Mouse (Mus musculus) heart, postnatal 0 days (tissue): ENCODE results near the gene Nat8f2. TPM values are rescaled to one million over a fixed set of nuclear protein-coding genes. Genes with fewer than 3 reads are reported as not detected.
"Not testable (repeated sequence)": the region's sequence is repeated elsewhere in the genome, so short reads cannot be mapped to it uniquely, and the experiment has no call there.

ENCODE experiments used
- ATAC-seq: fragments of 200-750 bp; cut with Nextera tagmentation; 2 replicates; pipeline ENCODE4 v1.8.0; 2017; ENCODE audit warnings: low read depth, moderate number of reproducible peaks, moderate library complexity; ENCODE audit not compliant: insufficient read depth
- DNase-seq: peaks from one replicate; pipeline ENCODE4 v3.0.0-alpha.2; 2016; ENCODE audit warnings: low spot score
- H3K27ac ChIP-seq: fragments of 300-500 bp; sonication (generic); 2 replicates; pipeline ENCODE4 v1.5.1; 2014; ENCODE audit warnings: low read depth, mild to moderate bottlenecking
- H3K27me3 ChIP-seq: fragments of 300-500 bp; sonication (generic); 2 replicates; pipeline ENCODE4 v1.6.1; 2014; ENCODE audit warnings: low read length, mixed read lengths; ENCODE audit not compliant: control insufficient read depth, insufficient read depth
- H3K36me3 ChIP-seq: fragments of 300-500 bp; sonication (generic); replicated peaks from 2 replicates; pipeline ENCODE4 v1.6.1; 2014; ENCODE audit warnings: low read length, mixed read lengths; ENCODE audit not compliant: control insufficient read depth, insufficient read depth
- H3K4me1 ChIP-seq: fragments of 300-500 bp; sonication (generic); 2 replicates; pipeline ENCODE4 v1.6.1; 2014; ENCODE audit warnings: antibody characterized with exemption; ENCODE audit not compliant: control insufficient read depth, insufficient read depth
- H3K4me2 ChIP-seq: fragments of 300-500 bp; sonication (generic); 2 replicates; pipeline ENCODE4 v1.6.1; 2014; ENCODE audit warnings: low read depth, mild to moderate bottlenecking, low read length, moderate library complexity
- H3K4me3 ChIP-seq: fragments of 300-500 bp; sonication (generic); 2 replicates; pipeline ENCODE4 v1.5.1; 2014; ENCODE audit warnings: low read depth, low read length
- H3K9ac ChIP-seq: fragments of 300-500 bp; sonication (generic); replicated peaks from 2 replicates; pipeline ENCODE4 v1.6.1; 2014; ENCODE audit warnings: low read depth, low read length, mixed read lengths
- H3K9me3 ChIP-seq: fragments of 300-500 bp; sonication (generic); replicated peaks from 2 replicates; pipeline ENCODE4 v1.6.1; 2016; ENCODE audit warnings: low read length; ENCODE audit not compliant: control insufficient read depth
- CTCF ChIP-seq: IDR thresholded peaks from 2 replicates; pipeline ENCODE4 v1.5.1; 2016; ENCODE audit warnings: antibody characterized with exemption, control low read depth, low read depth
- EP300 ChIP-seq: IDR thresholded peaks from 2 replicates; pipeline ENCODE4 v1.6.1; 2016; ENCODE audit warnings: antibody characterized with exemption, low read depth
- WGBS: fragments of 180-500 bp; shearing (Covaris S2); extraction: QIAGEN DNeasy Blood & Tissue Kit; methylation state at CpG from one replicate; pipeline ENCODE4 v1.1.7; 2014; 5-methylcytosine and 5-hydroxymethylcytosine counted together
- polyA plus RNA-seq: library from polyadenylated mRNA; unstranded; fragments of >200 nt; fragmentation: Nextera tagmentation; extraction: Ambion mirVana; gene quantifications from 2 replicates; pipeline ENCODE4 v1.2.1, GENCODE M21; 2015
- total RNA-seq: library from RNA; depleted of rRNA; stranded (reverse); fragments of >200 nt; gene quantifications from 2 replicates; pipeline ENCODE4 v1.2.3, GENCODE M21; 2014; ENCODE audit warnings: low replicate concordance

The Nat8f2 gene
- total and polyA plus RNA-seq, 2 experiments from 2014 or later: not detected

DNA sequence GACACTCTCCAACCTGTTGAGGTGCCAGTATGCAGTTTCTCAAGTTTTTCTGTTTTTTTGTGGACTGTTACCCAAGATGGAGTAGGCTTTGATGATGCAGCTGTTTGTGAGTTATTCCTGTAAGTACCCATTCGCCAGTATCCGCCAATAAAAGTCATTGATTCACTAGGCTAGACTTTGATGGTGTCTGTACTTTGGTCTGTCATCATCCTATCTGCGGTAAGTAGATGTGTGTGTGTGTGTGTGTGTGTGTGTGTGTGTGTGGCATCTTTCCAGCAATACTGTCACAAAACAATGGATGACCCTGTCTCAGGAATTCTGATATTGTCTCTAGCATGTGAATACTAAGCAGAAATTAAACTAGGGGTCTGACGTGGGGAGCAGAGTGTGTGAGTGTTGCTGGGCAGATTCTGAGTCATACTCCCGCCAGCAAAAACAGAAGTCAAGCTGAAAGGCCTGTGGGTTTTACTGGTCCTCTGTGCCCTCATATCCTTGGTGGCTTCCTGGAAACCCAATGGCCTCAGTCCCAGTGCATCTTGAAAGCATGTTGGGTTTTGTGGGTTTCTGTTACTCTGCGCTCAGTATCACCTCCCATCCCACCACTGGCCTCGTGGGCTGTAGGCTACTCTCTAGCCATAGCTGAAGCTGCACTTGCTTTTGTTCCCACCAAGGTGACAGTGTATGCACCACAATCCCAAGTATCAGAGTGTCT is 17.7 kb downstream of the Nat8f2 start:
- no peak overlapping the region for H3K4me2 ChIP-seq
- H3K27me3 ChIP-seq: no peaks in the 10 kb centered on the region
- no peaks in the 10 kb centered on the region for H3K4me1 ChIP-seq
- H3K9ac ChIP-seq: no peak overlapping the region
- DNase-seq (no peak), ATAC-seq (no peak)
- no peaks in the 10 kb centered on the region for H3K9me3 ChIP-seq
- H3K36me3 ChIP-seq: no peaks in the 10 kb centered on the region
- no peak overlapping the region for H3K27ac ChIP-seq
- 78% methylated on average over 7 of the region's 7 CpGs for WGBS
- no peak for TF ChIP-seq EP300
- no peak for TF ChIP-seq CTCF
- H3K4me3 ChIP-seq: no peak overlapping the region

DNA sequence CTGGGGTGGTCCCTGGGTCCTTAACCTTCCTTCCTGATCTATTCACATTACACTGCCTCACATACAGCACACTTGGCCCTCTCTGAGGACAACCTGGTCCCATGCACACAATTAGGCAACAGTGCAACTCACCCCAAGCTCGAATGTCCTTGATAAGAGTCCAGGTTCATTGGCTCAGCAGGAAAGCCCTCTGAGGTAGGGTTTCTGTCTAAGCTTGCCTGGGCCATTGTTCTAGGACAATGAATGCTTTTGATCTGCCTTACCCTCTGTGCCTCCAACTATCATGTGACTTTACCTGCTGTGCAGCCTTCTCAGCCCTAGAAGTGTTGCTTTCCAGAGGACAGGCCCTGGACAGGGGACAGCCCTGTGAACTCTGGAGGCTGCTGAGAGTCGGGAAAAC is 19.7 kb downstream of the Nat8f2 start:
- Histone ChIP-seq H3K27me3 (no peaks in the 10 kb centered on the region), H3K4me3 (no peak overlapping the region), H3K9ac (no peak overlapping the region), H3K36me3 (no peaks in the 10 kb centered on the region), H3K4me2 (no peak overlapping the region), H3K9me3 (no peaks in the 10 kb centered on the region), H3K4me1 (no peaks in the 10 kb centered on the region), H3K27ac (no peak overlapping the region)
- no peak for TF ChIP-seq CTCF
- 28% methylated on average over 2 of the region's 2 CpGs for WGBS
- DNase-seq (no peak), ATAC-seq (no peak)

DNA sequence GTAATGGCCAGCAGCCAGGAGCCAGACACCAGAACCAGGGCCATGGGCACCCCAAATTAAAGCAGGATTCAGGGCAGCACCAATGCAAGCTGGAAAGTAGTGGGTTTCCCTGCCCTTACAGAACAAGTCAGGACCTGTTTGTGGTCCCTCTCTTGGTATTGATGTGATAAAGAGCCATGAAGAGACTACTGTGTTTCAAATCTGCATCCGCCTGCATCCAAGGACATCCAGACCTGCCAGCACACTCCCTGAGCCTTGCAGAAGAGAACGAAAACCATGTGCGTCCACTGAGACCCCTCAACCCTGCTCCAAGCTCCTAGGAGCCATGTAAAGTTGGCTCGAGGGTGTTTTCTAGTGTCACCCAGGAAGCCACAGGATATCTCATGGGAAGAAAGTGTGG is 20.8 kb downstream of the Nat8f2 start:
- TF ChIP-seq EP300 (no peak), CTCF (no peak)
- Histone ChIP-seq H3K4me2 (no peak overlapping the region), H3K27me3 (no peaks in the 10 kb centered on the region), H3K9me3 (no peaks in the 10 kb centered on the region), H3K4me3 (no peak overlapping the region), H3K36me3 (no peaks in the 10 kb centered on the region), H3K9ac (no peak overlapping the region), H3K4me1 (no peaks in the 10 kb centered on the region), H3K27ac (no peak overlapping the region)
- 78% methylated on average over 4 of the region's 4 CpGs for WGBS
- DNase-seq (no peak), ATAC-seq (no peak)

DNA sequence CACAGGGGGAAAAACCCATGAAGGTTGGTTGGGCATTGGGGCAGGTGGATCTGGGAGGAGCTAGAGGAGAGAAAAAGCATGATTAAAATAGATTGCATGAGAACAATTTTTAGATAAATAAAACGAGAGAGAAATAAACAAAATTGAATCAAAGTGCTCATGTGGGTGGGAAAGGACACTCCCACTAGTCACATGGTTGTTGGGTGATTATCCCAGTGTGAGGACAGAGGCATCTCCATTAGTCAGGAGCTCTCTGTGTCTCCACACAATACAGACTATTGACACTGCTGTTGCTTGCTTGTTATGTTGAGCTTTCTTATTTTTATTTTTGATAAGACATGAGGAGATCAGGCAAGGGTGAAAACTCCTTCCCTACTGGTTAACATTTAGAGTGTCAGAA is 22.0 kb downstream of the Nat8f2 start:
- Histone ChIP-seq H3K4me1 (no peaks in the 10 kb centered on the region), H3K27me3 (no peaks in the 10 kb centered on the region), H3K4me3 (no peak overlapping the region), H3K9me3 (no peaks in the 10 kb centered on the region), H3K4me2 (no peak overlapping the region), H3K36me3 (no peaks in the 10 kb centered on the region), H3K9ac (no peak overlapping the region), H3K27ac (no peak overlapping the region)
- DNase-seq (no peak), ATAC-seq (no peak)
- 27% methylated on average over 1 of the region's 1 CpGs for WGBS
- no peak for TF ChIP-seq CTCF
- no peak for TF ChIP-seq EP300

DNA sequence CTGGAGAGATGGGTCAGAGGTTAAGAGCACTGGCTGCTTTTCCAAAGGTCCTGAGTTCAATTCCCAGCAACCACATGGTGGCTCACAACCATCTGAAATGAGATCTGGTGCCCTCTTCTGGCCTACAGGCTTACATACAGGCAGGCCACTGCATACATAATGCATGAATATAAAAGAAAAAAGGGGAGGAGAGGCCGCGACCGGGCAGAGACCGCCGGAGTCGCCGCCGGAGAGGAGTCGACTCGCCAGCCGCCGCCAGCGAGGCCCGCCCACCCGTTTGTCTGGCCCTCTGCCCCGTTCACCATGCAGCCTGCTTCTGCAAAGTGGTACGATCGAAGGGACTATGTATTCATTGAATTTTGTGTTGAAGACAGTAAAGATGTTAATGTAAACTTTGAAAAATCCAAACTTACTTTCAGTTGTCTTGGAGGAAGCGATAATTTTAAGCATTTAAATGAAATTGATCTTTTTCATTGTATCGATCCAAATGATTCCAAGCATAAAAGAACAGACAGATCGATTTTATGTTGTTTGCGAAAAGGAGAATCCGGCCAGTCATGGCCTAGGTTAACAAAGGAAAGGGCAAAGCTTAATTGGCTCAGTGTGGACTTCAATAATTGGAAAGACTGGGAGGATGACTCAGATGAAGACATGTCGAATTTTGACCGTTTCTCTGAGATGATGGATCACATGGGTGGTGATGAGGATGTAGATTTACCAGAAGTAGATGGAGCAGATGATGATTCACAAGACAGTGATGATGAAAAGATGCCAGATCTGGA is 25.1 kb downstream of the Nat8f2 start:
- H3K4me2 ChIP-seq, H3K9me3 ChIP-seq, H3K4me3 ChIP-seq, DNase-seq, ATAC-seq, H3K27me3 ChIP-seq, H3K36me3 ChIP-seq, H3K4me1 ChIP-seq, H3K9ac ChIP-seq, H3K27ac ChIP-seq: not testable (repeated sequence)
- 79% methylated on average over 25 of the region's 25 CpGs for WGBS

DNA sequence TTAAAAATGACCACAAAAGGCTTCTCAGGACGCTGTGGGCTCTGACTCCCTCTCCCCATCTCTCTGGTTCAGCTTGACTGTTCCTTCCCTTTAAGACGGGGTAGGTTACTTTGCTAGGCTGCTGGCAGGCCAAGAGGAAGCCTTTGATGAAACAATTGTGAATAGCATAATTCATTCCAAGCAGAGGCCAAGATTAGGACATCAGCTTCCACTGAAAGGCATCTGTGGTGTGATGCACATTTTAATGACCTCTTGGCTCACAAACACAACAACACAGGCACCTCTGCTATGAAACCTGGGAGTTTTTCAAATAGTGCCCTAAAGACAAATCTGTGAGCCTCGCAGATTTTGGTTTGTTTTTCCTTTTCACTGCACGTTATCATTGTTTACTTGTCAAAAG is 29.0 kb downstream of the Nat8f2 start:
- TF ChIP-seq CTCF (no peak), EP300 (no peak)
- H3K27me3 ChIP-seq: no peaks in the 10 kb centered on the region
- no peak for DNase-seq
- H3K4me2 ChIP-seq: no peak overlapping the region
- no peak overlapping the region for H3K27ac ChIP-seq
- H3K4me1 ChIP-seq: no peaks in the 10 kb centered on the region
- 65% methylated on average over 4 of the region's 4 CpGs for WGBS
- ATAC-seq: no peak
- H3K9ac ChIP-seq: no peak overlapping the region
- no peaks in the 10 kb centered on the region for H3K36me3 ChIP-seq
- H3K4me3 ChIP-seq: no peak overlapping the region
- H3K9me3 ChIP-seq: no peaks in the 10 kb centered on the region
